Mouse (Mus musculus) granulocyte monocyte progenitor cell, adult 5-6 weeks (primary cell): Measurements from ENCODE around the gene Dusp2. TPM values are rescaled to one million over a fixed set of nuclear protein-coding genes. Genes with fewer than 3 reads are reported as not detected.
A peak's percentile ranks its signal among the peaks of the same experiment; 100 is the strongest.

Experiments used
- ATAC-seq: replicated peaks from 2 replicates; pipeline ENCODE4 v1.8.0; 2016; ENCODE audit warnings: mild to moderate bottlenecking, moderate TSS enrichment, inconsistent platforms; ENCODE audit not compliant: poor library complexity, severe bottlenecking
- total RNA-seq, 2 experiments: library from RNA; stranded (forward) in 1 of 2; stranded (reverse) in 1 of 2; fragments of 200-712, 200-1000 nt in 1 of 2; fragments of >200 nt in 1 of 2; fragmentation: Nextera tagmentation in 1 of 2; gene quantifications; 2 replicates each; pipeline ENCODE4 v1.2.3; 2014 to 2017

Gene Dusp2
- total RNA-seq, 2 experiments from 2014 or later: 22.3 to 50.4 TPM

DNA sequence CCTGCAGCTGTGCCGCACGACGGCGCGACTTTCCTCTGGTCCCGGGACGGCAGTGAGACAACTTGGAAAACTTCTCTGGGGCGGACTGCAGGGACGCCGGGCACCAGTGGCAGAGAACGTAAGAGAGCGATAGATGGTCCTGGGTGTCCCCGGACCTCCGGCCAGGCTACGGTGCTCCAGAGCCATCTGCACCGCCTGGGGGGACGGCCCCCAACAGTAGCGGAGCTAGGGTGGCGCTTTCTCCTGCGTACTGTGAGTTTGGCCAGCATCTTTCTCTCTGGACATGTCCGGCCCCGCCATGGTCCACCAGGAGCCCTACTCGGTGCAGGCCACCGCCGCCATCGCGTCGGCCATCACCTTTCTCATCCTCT, 27.3 kb downstream of the Dusp2 start:
- ATAC-seq: no peak

DNA sequence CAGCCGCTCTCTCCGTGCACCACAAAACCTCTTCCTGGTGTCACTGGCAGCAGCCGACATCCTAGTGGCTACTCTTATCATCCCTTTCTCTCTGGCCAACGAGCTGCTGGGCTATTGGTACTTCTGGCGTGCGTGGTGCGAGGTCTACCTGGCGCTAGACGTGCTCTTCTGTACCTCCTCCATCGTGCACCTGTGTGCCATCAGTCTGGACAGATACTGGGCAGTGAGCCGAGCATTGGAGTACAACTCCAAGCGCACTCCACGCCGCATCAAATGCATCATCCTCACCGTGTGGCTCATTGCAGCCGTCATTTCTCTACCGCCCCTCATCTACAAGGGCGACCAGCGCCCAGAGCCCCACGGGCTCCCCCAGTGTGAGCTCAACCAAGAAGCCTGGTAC, 27.7 kb downstream of the Dusp2 start:
- no peak for ATAC-seq

DNA sequence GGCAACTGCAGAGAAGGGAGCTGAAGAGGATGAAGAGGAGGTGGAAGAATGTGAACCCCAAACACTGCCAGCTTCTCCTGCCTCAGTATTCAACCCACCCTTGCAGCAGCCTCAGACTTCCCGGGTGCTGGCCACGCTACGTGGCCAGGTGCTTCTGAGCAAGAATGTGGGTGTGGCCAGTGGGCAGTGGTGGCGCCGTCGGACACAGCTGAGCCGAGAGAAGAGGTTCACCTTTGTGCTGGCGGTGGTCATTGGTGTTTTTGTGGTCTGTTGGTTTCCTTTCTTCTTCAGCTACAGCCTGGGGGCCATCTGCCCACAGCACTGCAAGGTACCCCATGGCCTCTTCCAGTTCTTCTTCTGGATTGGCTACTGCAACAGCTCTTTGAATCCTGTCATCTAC, 28.5 kb downstream of the Dusp2 start:
- no peak for ATAC-seq

DNA sequence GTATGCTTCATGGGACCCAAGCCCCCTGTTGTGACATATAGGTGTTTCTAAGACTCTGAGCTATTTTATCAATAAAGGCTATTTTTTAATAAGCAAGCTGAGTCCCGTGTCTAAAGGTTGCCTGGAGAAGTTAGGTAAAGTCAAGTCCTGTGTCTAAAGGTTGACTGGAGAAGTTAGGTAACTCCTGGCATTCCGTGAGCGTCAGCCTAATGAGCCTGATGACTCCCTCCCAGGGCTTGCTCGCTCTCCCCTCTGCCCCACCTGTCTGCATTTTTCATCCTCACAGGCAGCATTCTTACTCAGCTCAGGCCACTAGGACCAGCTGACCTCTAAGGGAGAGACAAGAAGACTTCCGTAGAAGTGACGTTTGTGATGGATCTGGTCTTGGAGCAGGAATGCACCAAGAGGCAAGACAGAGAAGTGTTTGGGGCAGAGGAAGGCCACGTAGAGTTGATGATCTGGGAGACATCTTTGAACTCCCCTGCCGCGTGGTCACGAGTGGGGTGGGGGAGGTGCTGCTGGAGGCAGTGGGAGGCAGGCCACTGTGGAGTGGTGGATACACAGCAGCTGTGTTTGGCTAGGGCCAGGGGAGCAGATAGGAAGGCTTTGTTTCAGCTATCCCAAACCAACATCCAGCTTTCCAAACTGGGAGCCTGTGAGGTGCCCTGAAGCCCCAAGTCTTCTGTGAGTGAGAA, 31.3 kb downstream of the Dusp2 start:
- ATAC-seq: no peak

DNA sequence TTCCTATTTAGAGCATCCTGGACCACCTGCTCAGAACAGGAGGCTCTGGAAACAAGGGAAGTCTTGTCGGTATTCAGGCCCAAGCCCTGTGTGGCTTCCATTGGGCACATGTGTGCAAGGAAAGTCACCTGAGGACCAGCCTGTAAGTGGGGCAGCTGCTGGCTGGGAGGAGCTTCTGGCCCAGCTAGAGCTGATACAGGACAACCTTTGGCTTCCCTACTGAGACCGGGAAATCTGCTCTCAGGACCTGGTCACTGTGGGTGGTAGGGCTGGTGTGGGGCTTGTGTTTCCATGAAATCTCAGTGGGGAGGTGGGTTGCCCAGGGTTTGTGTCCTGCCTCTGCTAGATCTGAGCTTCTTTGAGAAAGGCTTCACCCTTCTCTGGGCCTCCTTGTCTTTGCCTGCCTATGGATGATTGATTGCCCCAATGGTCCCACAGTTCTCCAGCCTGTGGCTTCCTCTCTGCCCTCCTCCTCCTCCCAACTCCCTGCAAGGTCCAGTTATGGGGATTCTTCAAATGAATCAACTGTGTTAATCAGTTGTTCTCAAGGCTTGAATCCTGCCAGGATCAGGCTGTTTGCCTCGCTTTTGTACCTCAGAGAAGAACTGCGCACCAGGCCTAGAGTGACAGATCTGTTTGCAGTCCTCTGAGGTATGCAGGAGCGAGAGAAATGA, 33.9 kb downstream of the Dusp2 start:
- ATAC-seq: no peak

DNA sequence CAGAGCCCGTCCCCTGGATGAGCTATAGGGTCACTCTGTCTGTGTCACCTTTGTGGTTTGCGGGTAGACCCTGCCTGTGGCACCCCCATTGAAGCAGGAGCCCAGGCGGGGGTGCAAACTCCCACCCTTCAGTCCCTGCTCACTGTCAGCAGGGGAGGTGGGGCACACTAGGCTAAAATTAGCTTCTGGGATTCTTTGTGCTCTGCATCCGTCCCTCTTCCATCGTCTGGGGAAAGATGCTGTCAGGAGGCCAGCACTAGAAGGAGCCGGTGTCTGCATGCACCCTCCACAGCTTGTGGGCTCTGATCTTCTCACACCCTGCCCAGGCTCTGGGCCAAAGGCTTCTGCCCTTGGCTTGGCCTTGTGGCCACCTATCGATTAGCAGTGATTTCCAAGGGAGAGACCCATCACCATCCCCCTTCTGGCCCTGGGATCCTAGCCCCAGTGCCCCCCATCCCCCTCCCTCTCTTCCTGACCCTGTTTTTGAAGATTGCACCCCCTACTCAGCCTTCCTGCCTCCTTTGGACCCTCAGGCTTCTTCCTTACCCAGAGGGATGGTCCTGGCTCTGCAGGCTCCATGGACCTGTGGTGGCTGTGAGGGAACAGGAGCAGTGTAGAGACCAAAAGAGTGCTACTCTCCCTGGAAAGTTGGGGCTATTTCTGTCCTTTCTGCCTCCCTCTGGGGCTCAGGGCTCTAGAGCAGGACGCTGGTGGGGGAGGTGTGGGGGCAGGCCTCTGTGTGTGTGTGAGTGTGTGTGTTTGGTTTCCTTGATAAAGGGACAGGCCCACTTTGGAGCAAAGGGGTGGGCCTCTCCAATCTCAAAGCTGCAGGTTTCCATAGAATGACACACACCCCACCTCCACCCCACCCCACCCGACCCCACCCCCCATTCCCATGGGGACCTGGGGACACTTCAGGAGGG, 34.9 kb downstream of the Dusp2 start:
- no peak for ATAC-seq

DNA sequence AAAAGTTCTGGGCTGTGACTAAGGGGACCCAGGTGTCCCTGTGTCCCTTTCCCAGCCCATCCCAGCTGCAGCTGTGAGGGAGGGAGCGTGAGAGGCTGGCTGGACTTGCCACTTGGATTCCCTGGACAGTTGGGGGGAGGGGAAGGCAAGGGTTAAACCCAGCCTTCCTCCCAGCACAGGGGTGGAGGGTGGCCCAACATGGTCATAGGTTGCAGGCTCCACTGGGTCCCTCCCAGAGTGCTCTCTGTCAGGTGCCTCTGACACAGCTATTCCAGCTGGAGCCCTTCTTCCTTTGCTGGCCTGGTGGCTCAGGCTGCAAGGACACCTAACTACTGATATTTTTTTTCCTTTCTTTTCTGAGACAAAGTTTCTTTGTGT, 35.5 kb downstream of the Dusp2 start:
- ATAC-seq: no peak

DNA sequence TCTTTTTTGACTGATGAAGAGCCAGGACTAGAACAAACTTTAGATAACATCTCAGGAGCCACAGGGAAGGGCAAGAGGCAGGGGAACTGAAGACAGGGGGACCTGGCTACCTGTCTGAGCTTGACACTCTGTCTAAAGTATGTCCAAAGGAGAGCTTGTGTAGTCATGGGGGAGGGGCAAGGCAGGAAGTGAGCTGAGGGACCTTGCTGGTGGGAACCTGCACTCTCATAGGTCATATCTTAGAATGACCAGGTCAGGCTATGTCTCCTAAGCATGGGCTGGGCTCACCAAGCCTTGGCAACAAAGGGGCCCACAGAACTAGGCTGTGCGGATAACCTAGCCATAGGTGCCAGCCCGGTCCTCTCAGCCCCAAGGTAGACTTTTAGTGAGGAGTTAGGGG, 36.1 kb downstream of the Dusp2 start:
- no peak for ATAC-seq

DNA sequence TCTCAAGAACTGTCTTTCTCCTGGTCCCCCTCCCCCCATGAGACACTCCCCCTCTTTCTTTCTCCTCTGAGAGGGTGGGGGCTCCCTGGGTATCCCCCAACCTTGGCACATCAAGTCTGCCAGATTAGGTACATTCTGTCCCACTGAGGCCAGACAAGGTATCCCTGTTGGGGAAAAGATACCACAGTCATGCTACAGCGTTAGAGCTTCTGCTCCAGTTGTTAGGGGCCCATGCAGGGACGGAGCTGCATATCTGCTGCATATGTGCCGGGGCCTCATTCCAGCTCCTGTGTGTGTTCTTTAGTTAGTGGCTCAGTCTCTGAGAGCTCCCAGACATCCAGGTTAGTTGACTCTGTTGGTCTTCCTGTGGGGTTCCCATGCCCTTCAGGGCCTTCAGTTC, 38.2 kb downstream of the Dusp2 start:
- ATAC-seq: no peak

DNA sequence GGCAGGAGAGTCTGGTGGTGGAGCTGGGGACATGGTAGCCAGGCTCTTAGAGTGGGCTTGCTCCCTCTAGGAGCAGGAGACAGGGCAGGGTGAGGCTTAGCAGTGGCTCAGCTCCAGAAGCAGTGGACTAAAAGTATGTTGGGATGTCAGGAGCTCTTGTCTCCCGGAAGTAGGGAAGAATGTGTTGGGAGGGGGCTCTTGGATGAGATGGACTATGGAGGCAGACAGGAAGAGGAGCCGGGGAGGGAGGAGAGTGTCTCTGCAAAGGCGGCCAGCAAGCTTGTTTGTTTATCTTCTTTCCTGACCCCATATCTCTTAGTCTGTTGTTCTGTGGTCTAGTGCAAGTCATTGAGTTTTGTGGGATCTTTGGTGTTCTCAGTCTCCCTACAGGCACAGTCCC, 39.1 kb downstream of the Dusp2 start:
- no peak for ATAC-seq

DNA sequence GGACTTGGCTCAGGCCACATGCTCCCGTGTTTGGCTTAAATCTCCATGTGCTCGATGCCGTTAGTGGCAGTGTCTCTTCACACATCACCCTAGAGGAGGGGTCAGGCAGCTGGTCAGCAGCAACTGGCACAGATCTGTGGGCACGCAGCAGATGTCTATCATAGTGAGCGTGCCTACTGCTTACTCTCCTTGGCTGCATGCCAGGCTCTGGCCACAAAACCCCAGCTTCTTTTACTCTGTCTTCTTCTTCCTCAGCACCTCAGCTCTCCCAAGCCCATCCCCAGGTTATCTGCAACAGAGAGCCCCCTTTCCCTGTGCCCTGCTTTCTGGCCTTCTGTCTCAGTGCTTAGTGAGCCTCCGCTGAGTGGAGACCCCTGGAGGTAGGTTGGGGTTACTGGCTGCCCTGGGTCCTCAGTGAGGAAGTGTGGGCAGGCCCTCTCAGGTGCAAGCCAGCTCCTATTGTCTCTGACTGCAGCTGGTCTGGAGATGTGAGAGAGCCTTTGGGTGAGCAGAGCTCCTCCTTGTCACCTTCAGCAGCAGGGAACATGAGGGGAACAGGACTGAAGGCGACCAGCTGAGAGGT, 39.9 kb downstream of the Dusp2 start:
- peak; percentile 75 for ATAC-seq

DNA sequence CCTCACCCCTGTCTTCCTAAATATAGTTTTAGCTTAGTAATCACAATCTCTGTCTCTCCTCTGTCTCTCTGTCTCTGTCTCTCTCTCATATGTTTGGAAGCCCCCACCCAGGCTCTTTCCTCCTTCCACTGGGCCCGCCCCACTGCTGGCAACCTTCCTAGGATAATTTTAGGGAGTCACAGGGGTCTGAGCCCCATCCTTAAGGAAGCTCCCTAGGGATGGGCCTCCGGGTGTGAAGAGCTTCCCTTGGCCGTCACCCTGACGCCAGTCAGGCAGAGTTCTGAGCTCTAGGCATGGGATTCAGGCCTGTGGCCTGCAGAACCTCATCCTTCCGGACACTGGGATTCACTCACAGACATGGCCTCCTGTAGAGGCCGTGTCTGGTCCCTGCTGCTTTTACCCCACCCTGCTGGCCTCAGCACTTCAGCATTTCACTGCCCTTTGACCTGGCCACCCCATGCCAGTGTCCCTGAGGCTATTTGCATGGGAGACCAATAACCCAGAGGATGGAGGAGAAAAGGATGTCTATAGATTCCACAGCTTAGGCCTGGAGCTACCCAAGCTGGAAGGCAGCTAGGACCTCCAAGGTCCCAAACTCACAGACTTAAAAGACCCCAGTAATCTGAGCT, 40.6 kb downstream of the Dusp2 start:
- no peak for ATAC-seq

DNA sequence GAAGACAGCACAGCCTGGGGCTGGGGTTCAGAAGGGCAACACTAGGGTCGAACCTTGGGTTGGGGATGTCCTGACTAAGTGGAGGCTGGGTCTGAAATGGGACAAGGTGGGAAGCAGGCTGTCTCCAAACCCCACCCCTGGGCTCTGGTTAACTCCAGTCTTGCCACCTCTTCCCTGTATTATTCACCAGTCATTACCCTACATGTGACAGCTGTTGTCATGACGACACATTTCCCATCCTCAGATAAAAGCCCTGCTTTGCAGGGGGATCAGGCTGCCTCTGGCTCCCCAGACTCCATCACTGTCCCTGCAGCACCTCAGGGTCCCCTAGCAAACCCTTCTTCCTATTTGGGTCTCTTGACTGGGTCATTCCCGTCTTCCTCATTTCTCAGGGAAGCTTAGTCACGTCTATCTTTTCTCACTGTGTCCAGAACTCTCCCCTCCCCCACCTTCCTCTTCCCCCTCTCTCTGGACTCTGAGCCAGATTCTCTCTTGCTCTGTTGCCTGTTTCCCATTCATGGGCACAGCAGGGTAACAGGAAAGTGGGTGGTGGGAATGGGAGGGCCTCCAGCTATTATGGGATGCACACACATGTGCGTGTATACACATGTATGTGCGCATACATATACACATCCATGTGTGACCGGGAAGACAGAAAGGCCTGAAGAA, 42.1 kb downstream of the Dusp2 start:
- ATAC-seq: peak; percentile 36; the same call in 1 of the 2 replicates

DNA sequence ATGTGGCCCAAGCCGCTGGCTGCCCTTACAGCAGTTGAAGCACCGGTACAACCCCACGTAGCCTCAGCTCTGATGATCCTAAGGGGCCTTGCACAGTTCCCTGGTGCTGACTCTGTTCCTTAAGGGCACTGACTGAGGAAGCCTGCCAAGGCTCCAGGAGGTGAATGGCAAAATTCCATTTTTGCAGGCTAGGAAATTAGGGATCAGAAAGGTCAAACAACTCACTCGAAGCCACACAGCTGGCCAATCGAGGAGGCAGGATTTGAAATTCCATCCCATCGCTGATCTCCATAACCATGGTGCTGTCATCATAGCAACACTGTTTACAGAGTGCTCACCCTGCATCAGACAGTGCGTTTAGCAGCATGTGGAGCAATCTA, 42.6 kb downstream of the Dusp2 start:
- no peak for ATAC-seq

DNA sequence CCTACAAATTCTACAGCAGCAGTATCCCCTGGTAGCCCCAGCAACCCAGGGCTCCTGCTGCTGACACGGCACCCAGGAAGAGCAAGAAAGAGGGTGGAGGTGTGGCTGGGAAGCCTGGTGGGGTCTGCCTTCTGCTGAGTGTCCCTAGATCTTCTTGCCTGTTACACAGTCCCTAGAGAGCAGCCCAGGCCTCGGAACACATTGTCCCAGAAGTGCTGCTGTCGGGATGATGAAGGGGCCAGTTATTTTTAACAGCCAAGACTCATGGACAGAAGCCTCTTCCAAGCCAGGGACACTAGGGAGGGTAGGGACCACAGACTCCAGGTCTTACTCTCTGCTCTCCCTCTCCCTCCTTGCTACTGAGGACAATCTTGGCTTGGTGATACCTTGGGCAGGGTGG, 43.3 kb downstream of the Dusp2 start:
- ATAC-seq: no peak

DNA sequence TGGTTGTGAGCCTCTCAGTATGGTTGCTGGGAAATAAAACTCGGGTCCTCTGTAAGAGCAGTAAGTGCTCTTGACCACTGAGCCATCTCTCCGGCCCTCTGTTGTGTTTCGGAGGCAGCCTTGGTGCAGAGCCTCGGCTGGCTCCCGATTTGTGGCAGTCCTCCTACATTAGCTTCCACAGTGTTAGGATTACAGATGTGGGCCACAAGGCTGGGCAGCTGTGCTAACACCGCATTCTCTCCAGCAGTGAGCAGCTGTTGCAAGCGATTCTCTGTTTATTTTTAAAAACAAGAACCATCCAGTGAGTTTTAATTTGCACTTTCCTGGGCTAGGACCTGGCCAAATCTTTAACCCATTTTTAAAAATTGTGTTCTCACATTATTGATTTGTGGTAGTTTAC, 47.9 kb downstream of the Dusp2 start:
- ATAC-seq: no peak

DNA sequence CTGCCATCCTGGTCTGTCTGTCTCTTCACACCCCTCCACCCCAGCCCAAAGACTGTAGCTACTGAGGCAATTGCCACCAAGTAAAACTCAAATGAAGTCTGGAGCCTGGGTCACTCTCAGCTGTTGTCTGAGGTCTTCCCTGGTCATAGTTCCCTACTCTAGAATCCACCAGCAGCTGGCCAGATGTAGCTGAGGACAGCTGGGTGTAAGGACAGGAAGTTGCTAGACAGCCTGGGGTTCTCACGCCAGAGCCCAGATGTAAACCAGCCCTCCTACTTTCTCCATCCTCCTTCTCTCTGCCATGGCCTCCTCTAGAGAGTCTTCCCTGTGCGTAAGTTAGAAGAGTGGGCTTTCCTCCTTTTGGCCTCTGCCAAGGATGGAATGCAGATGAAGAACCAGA, 51.6 kb downstream of the Dusp2 start:
- no peak for ATAC-seq
